16 mouse cellular contexts compared by ENCODE assay signal in genomic region chr7:134167586-134167985, GRCm38 (mm10).
DNase-seq lines count a peak whose midpoint lies in the region; ATAC-seq and TF ChIP-seq lines count a peak whose summit lies in the region.
"Had no signal": no experiment of that assay in that cellular context is flagged by ENCODE, and none has a peak within 500 bp of the region (broad histone marks: within the 10 kb centered on the region; RNA-seq: fewer than 3 reads in every experiment).

No protein-coding gene starts in this region.

- no peak for TF ChIP-seq CTCF in kidney, adult 2 months (conservative IDR thresholded peaks at IDR 0.05; ENCODE audit: insufficient read depth, insufficient read length, low read depth, low read length)
- TF ChIP-seq CTCF in testis, adult 2 months (IDR thresholded peaks at IDR 0.05; ENCODE audit: control insufficient read depth, insufficient read depth, insufficient replicate concordance, low read depth, low read length) = no peak

- no peak overlapping the region for H3K9ac ChIP-seq in midbrain, embryonic 11.5 days (ENCODE audit: low read length)
- H3K9ac ChIP-seq: liver, embryonic 14.5 days; midbrain, embryonic 12.5 days; neural tube, embryonic 12.5 days had no signal

- WGBS in kidney, adult 2 months = 34% methylated on average over 3 of the region's 3 CpGs
- WGBS in heart, embryonic 10.5 days = 23% methylated on average over 3 of the region's 3 CpGs
- WGBS in midbrain, embryonic 11.5 days = 69% methylated on average over 3 of the region's 3 CpGs

- no peaks in the 10 kb centered on the region for H3K36me3 ChIP-seq in kidney, adult 2 months (ENCODE audit: control insufficient read depth, insufficient read depth, low read length)
- no peaks in the 10 kb centered on the region for H3K36me3 ChIP-seq in testis, adult 2 months (ENCODE audit: control insufficient read depth, insufficient read depth, low read length)
- no peaks in the 10 kb centered on the region for H3K36me3 ChIP-seq in heart, embryonic 10.5 days
- H3K36me3 ChIP-seq in midbrain, embryonic 11.5 days (ENCODE audit: control insufficient read depth, insufficient read depth, low read length) = no peaks in the 10 kb centered on the region
- H3K36me3 ChIP-seq: midbrain, embryonic 12.5 days; neural tube, embryonic 12.5 days had no signal

- H3K27ac ChIP-seq in kidney, adult 2 months (ENCODE audit: insufficient read depth, low read depth, low read length) = peak overlapping the region; percentile 47; the same call in 1 of the 2 replicates
- H3K27ac ChIP-seq in testis, adult 2 months (ENCODE audit: control insufficient read depth, insufficient read depth, low read depth, low read length) = peak overlapping the region; percentile 5; the same call in 1 of the 2 replicates
- peak overlapping the region; percentile 47 for H3K27ac ChIP-seq in heart, embryonic 10.5 days
- H3K27ac ChIP-seq in midbrain, embryonic 11.5 days (ENCODE audit: low read depth, low read length) = no peak overlapping the region
- H3K27ac ChIP-seq: layer of hippocampus, adult 2 months; liver, embryonic 14.5 days; midbrain, embryonic 12.5 days; neural tube, embryonic 12.5 days had no signal

- H3K4me1 ChIP-seq in kidney, adult 2 months (ENCODE audit: control insufficient read depth, insufficient read depth, low read length) = no peaks in the 10 kb centered on the region
- H3K4me1 ChIP-seq in testis, adult 2 months (ENCODE audit: control insufficient read depth, insufficient read depth, low read length) = no peaks in the 10 kb centered on the region
- peaks cover 15% of the 10 kb centered on the region for H3K4me1 ChIP-seq in heart, embryonic 10.5 days
- no peaks in the 10 kb centered on the region for H3K4me1 ChIP-seq in midbrain, embryonic 11.5 days (ENCODE audit: control insufficient read depth, insufficient read depth, low read length)
- H3K4me1 ChIP-seq: midbrain, embryonic 12.5 days; neural tube, embryonic 12.5 days had no signal

- no peak for ATAC-seq in midbrain, embryonic 11.5 days (ENCODE audit: low FRiP score)
- ATAC-seq: forebrain, embryonic 14.5 days had no signal

- H3K27me3 ChIP-seq in kidney, adult 2 months (replicated peaks; ENCODE audit: control insufficient read depth, insufficient read depth, low read length) = no peaks in the 10 kb centered on the region
- no peaks in the 10 kb centered on the region for H3K27me3 ChIP-seq in testis, adult 2 months (ENCODE audit: control insufficient read depth, insufficient read depth, low read length)
- H3K27me3 ChIP-seq in heart, embryonic 10.5 days (ENCODE audit: insufficient read depth, poor library complexity, severe bottlenecking) = no peaks in the 10 kb centered on the region
- H3K27me3 ChIP-seq in midbrain, embryonic 11.5 days (ENCODE audit: control insufficient read depth, insufficient read depth, low read length) = no peaks in the 10 kb centered on the region
- H3K27me3 ChIP-seq: CH12.LX; midbrain, embryonic 12.5 days; neural tube, embryonic 12.5 days had no signal

- DNase-seq in kidney, adult 2 months = peak; percentile 23
- DNase-seq in kidney, postnatal 25 days = no peak
- no peak for DNase-seq in testis, postnatal 14 days (ENCODE audit: low spot score)
- DNase-seq in heart, embryonic 10.5 days (ENCODE audit: low spot score) = peak; percentile 62
- no peak for DNase-seq in gastrocnemius, postnatal 4 days (ENCODE audit: low spot score in 2 of 2)
- no peak for DNase-seq in midbrain, embryonic 11.5 days (ENCODE audit: low spot score, missing footprints)
- DNase-seq: adrenal gland, postnatal 25 days; left cerebral cortex, postnatal 4 days; thymus, postnatal 36 days had no signal

- TF ChIP-seq POLR2A in kidney, adult 2 months (IDR thresholded peaks at IDR 0.05; ENCODE audit: low read depth, low read length) = no peak
- no peak for TF ChIP-seq POLR2A in testis, adult 2 months (IDR thresholded peaks at IDR 0.05; ENCODE audit: control insufficient read depth, low read depth, low read length)

- no peak overlapping the region for H3K4me3 ChIP-seq in kidney, adult 2 months (ENCODE audit: insufficient read depth, low read depth, low read length)
- no peak overlapping the region for H3K4me3 ChIP-seq in testis, adult 2 months (ENCODE audit: control insufficient read depth, low read depth, low read length)
- H3K4me3 ChIP-seq in heart, embryonic 10.5 days = no peak overlapping the region
- no peak overlapping the region for H3K4me3 ChIP-seq in midbrain, embryonic 11.5 days (ENCODE audit: low read depth, low read length)
- H3K4me3 ChIP-seq: layer of hippocampus, adult 2 months; midbrain, embryonic 12.5 days; neural tube, embryonic 12.5 days had no signal

- no peak overlapping the region for H3K4me2 ChIP-seq in midbrain, embryonic 11.5 days
- H3K4me2 ChIP-seq: midbrain, embryonic 12.5 days; neural tube, embryonic 12.5 days had no signal

- no peaks in the 10 kb centered on the region for H3K9me3 ChIP-seq in heart, embryonic 10.5 days
- H3K9me3 ChIP-seq in midbrain, embryonic 11.5 days (ENCODE audit: control insufficient read depth, low read length) = no peaks in the 10 kb centered on the region
- H3K9me3 ChIP-seq: midbrain, embryonic 12.5 days; neural tube, embryonic 12.5 days had no signal

Comparison
In these comparisons a context has a peak if more than half of its experiments do, and no peak if none do; other contexts are left out.
1. DNase-seq: peak in kidney, adult 2 months (single experiment) and heart, embryonic 10.5 days (single experiment); none in kidney, postnatal 25 days (0 of 2), testis, postnatal 14 days (single experiment), gastrocnemius, postnatal 4 days (0 of 2) and midbrain, embryonic 11.5 days (single experiment).